Mouse (Mus musculus) midbrain, postnatal 0 days (tissue): Measurements from ENCODE around the gene Elf4. TPM values are rescaled to one million over a fixed set of nuclear protein-coding genes. Genes with fewer than 3 reads are reported as not detected.

Source experiments
- ATAC-seq: fragments of 200-750 bp; cut with Nextera tagmentation; 2 replicates; pipeline ENCODE4 v1.8.0; 2017; ENCODE audit warnings: moderate number of reproducible peaks, mild to moderate bottlenecking, moderate TSS enrichment, moderate library complexity; ENCODE audit not compliant: low FRiP score
- DNase-seq: peaks from one replicate; pipeline ENCODE4 v3.0.0-alpha.2; 2015; ENCODE audit warnings: low spot score
- H3K27ac ChIP-seq: fragments of 300-500 bp; sonication (generic); 2 replicates; pipeline ENCODE4 v1.5.1; 2014; ENCODE audit warnings: low read depth, mild to moderate bottlenecking, low read length, mixed read lengths
- H3K27me3 ChIP-seq: fragments of 300-500 bp; sonication (generic); 2 replicates; pipeline ENCODE4 v1.6.1; 2014; ENCODE audit warnings: low read length, control low read depth, mixed read lengths; ENCODE audit not compliant: insufficient read depth
- H3K36me3 ChIP-seq: fragments of 300-500 bp; sonication (generic); 2 replicates; pipeline ENCODE4 v1.6.1; 2014; ENCODE audit warnings: low read length, control low read depth, mixed read lengths; ENCODE audit not compliant: insufficient read depth
- H3K4me1 ChIP-seq: fragments of 300-500 bp; sonication (generic); 2 replicates; pipeline ENCODE4 v1.6.1; 2014; ENCODE audit warnings: mild to moderate bottlenecking, control low read depth, antibody characterized with exemption, low read length, mixed read lengths; ENCODE audit not compliant: insufficient read depth
- H3K4me2 ChIP-seq: fragments of 300-500 bp; sonication (generic); 2 replicates; pipeline ENCODE4 v1.6.1; 2014; ENCODE audit warnings: low read depth, mild to moderate bottlenecking, low read length, mixed read lengths; ENCODE audit not compliant: poor library complexity, severe bottlenecking
- H3K4me3 ChIP-seq: fragments of 300-500 bp; sonication (generic); 2 replicates; pipeline ENCODE4 v1.5.1; 2014; ENCODE audit warnings: low read depth, mild to moderate bottlenecking, low read length, moderate library complexity
- H3K9ac ChIP-seq: fragments of 300-500 bp; sonication (generic); replicated peaks from 2 replicates; pipeline ENCODE4 v1.6.1; 2014; ENCODE audit warnings: mild to moderate bottlenecking, low read length, moderate library complexity, mixed read lengths; ENCODE audit not compliant: poor library complexity, severe bottlenecking
- H3K9me3 ChIP-seq: fragments of 300-500 bp; sonication (generic); 2 replicates; pipeline ENCODE4 v1.6.1; 2016; ENCODE audit warnings: low read length, control low read depth
- CTCF ChIP-seq: IDR thresholded peaks from 2 replicates; pipeline ENCODE4 v1.5.1; 2016; ENCODE audit warnings: antibody characterized with exemption, mild to moderate bottlenecking
- WGBS: fragments of 180-500 bp; shearing (Covaris S2); extraction: QIAGEN DNeasy Blood & Tissue Kit; methylation state at CpG from one replicate; pipeline ENCODE4 v1.1.7; 2014; 5-methylcytosine and 5-hydroxymethylcytosine counted together
- polyA plus RNA-seq: library from polyadenylated mRNA; unstranded; fragments of >200 nt; fragmentation: Nextera tagmentation; extraction: Ambion mirVana; gene quantifications from 2 replicates; pipeline ENCODE4 v1.2.1, GENCODE M21; 2015
- total RNA-seq: library from RNA; depleted of rRNA; stranded (reverse); fragments of >200 nt; gene quantifications from 2 replicates; pipeline ENCODE4 v1.2.3, GENCODE M21; 2014

Elf4 gene
- total and polyA plus RNA-seq, 2 experiments from 2014 or later, result 0.22 to 0.99 TPM

- Histone ChIP-seq H3K9me3 (no peaks in the 10 kb centered on the region), H3K4me2 (no peak overlapping the region), H3K9ac (no peak overlapping the region), H3K27ac (no peak overlapping the region), H3K36me3 (no peaks in the 10 kb centered on the region), H3K4me3 (no peak overlapping the region), H3K27me3 (no peaks in the 10 kb centered on the region), H3K4me1 (no peaks in the 10 kb centered on the region)
- no peak for TF ChIP-seq CTCF
- ATAC-seq (no peak), DNase-seq (no peak)
- 68% methylated on average over 6 of the region's 6 CpGs for WGBS
Measured at GRCm38 (mm10) chrX:48412629-48413028, 50.3 kb downstream of the Elf4 start.

GRCm38 (mm10) chrX:48410388-48410776, 52.5 kb downstream of the Elf4 start:
- Histone ChIP-seq H3K36me3 (no peaks in the 10 kb centered on the region), H3K9me3 (no peaks in the 10 kb centered on the region), H3K4me2 (peak overlapping the region; percentile 46), H3K27me3 (no peaks in the 10 kb centered on the region), H3K4me1 (no peaks in the 10 kb centered on the region), H3K27ac (no peak overlapping the region), H3K4me3 (peak overlapping the region; percentile 33), H3K9ac (no peak overlapping the region)
- 30% methylated on average over 7 of the region's 7 CpGs for WGBS
- DNase-seq (no peak), ATAC-seq (peak; percentile 14; the same call in 1 of the 2 replicates)
- no peak for TF ChIP-seq CTCF

GRCm38 (mm10) chrX:48409611-48410387, 53.1 kb downstream of the Elf4 start:
- no peaks in the 10 kb centered on the region for H3K36me3 ChIP-seq
- H3K27ac ChIP-seq, result no peak overlapping the region
- ATAC-seq (peak; percentile 82), DNase-seq (peak; percentile 66)
- H3K27me3 ChIP-seq, result no peaks in the 10 kb centered on the region
- TF ChIP-seq CTCF, result peak; percentile 86
- H3K9me3 ChIP-seq, result no peaks in the 10 kb centered on the region
- H3K4me1 ChIP-seq, result no peaks in the 10 kb centered on the region
- H3K4me3 ChIP-seq, result peak overlapping the region; percentile 33
- H3K9ac ChIP-seq, result no peak overlapping the region
- peak overlapping the region; percentile 46 for H3K4me2 ChIP-seq
- 19% methylated on average over 35 of the region's 36 CpGs for WGBS

GRCm38 (mm10) chrX:48405141-48405540, 57.8 kb downstream of the Elf4 start:
- Histone ChIP-seq H3K4me3 (no peak overlapping the region), H3K4me2 (no peak overlapping the region), H3K9ac (no peak overlapping the region), H3K9me3 (no peaks in the 10 kb centered on the region), H3K36me3 (peaks cover 13% of the 10 kb centered on the region; the same call in 1 of the 2 replicates), H3K4me1 (no peaks in the 10 kb centered on the region), H3K27ac (no peak overlapping the region), H3K27me3 (no peaks in the 10 kb centered on the region)
- 54% methylated on average over 3 of the region's 3 CpGs for WGBS
- no peak for TF ChIP-seq CTCF
- ATAC-seq (no peak), DNase-seq (no peak)

- DNase-seq (no peak), ATAC-seq (no peak)
- Histone ChIP-seq H3K4me2 (no peak overlapping the region), H3K9ac (no peak overlapping the region), H3K27me3 (no peaks in the 10 kb centered on the region), H3K9me3 (no peaks in the 10 kb centered on the region), H3K4me3 (no peak overlapping the region), H3K4me1 (no peaks in the 10 kb centered on the region), H3K27ac (no peak overlapping the region), H3K36me3 (peaks cover 18% of the 10 kb centered on the region; the same call in 1 of the 2 replicates)
- WGBS, result 76% methylated on average over 4 of the region's 4 CpGs
- no peak for TF ChIP-seq CTCF
Measured at GRCm38 (mm10) chrX:48399994-48400393, 62.9 kb downstream of the Elf4 start.

GRCm38 (mm10) chrX:48389380-48389779, 73.6 kb downstream of the Elf4 start:
- no peaks in the 10 kb centered on the region for H3K9me3 ChIP-seq
- TF ChIP-seq CTCF, result no peak
- ATAC-seq, result no peak
- H3K27ac ChIP-seq, result no peak overlapping the region
- no peaks in the 10 kb centered on the region for H3K4me1 ChIP-seq
- H3K9ac ChIP-seq, result no peak overlapping the region
- DNase-seq, result no peak
- H3K36me3 ChIP-seq, result peaks cover 17% of the 10 kb centered on the region
- no peak overlapping the region for H3K4me3 ChIP-seq
- 90% methylated on average over 6 of the region's 6 CpGs for WGBS
- H3K4me2 ChIP-seq, result no peak overlapping the region
- no peaks in the 10 kb centered on the region for H3K27me3 ChIP-seq
